Mouse (Mus musculus): ENCODE measurements around the gene Itsn1. TPM values are rescaled to one million over a fixed set of nuclear protein-coding genes. Genes with fewer than 3 reads are reported as not detected.

Itsn1 gene
- polyA plus RNA-seq, 2 experiments, result 31.4 to 46.8 TPM

DNA sequence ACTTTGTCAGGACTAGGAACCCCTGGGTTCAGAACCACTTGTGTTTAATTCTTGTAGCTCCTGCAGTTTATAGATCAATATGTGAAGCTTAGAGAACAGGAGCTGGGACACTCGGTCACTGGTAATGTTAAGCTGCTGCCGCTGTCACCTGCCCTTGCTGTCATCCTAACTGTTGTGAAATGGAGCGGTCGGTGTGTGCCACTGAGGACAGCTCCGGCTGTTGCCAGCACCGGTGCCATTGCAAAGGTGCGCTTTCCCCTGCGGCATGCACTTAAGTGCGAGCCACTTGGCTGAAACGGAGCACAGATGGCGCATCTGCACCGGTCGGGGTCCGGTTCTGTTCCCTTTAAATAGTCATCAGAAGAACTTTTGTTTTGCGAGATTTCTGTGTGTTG is 36.7 kb downstream of the Itsn1 start:
- H3K9ac ChIP-seq (replicated peaks), result no peak overlapping the region
- H3K36me3 ChIP-seq (replicated peaks; ENCODE audit: control insufficient read depth, insufficient read depth, low read depth), result no peaks in the 10 kb centered on the region
- no peak overlapping the region for H3K4me3 ChIP-seq (ENCODE audit: insufficient read depth in 1 of 2, low read depth in 2 of 2, low read length in 2 of 2)
- peaks cover 0 to 5% of the 10 kb centered on the region in 2 experiments; a peak in 1 of 4 replicates for H3K4me1 ChIP-seq (replicated peaks; ENCODE audit: control insufficient read depth in 2 of 2, insufficient read depth in 2 of 2, low read length in 1 of 2)
- no peak overlapping the region for H3K4me2 ChIP-seq (ENCODE audit: low read depth)
- DNase-seq (ENCODE audit: low read depth in 3 of 3, low spot score in 3 of 3) (no peak), ATAC-seq (ENCODE audit: insufficient read depth) (no peak)
- H3K27me3 ChIP-seq (ENCODE audit: control insufficient read depth, insufficient read depth, low read length), result no peaks in the 10 kb centered on the region; the same call in 1 of the 2 replicates
- TF ChIP-seq EP300 (IDR thresholded peaks at IDR 0.05; ENCODE audit: low read depth) (no peak), CTCF (IDR thresholded peaks at IDR 0.05; ENCODE audit: low read depth) (no peak)
- no peak overlapping the region for H3K27ac ChIP-seq
- no peaks in the 10 kb centered on the region for H3K9me3 ChIP-seq (ENCODE audit: control insufficient read depth, low read length)
- 87% methylated on average over 15 of the region's 15 CpGs for WGBS (ENCODE audit: insufficient replicate concordance)

DNA sequence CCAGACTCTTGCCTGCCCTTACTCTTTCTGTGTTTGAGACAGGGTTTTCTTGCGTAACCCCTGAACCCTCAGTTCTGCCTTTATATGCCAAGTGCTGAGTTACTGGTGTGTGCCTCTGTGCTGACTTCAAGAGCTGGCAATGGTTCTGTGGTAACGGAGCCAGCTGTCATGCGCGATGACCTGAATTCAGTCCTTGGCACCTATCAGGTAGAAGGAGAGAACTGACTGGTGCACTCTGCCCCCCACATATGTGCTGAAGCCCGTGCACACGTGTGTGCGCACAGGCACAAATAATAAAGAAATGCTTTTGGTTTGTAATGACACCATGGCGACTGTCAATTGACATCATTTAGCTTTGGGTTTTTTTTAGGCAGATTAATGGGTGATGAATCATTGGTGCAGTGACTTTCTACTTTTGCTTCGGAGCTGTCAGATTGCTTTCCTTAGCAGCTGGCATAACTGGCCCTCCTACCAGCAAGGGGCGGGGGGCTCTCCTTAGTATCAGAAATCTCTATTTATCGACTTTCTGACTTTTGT is 38.2 kb downstream of the Itsn1 start:
- WGBS (ENCODE audit: insufficient replicate concordance), result 75% methylated on average over 11 of the region's 11 CpGs
- no peak for TF ChIP-seq CTCF (IDR thresholded peaks at IDR 0.05; ENCODE audit: low read depth)
- no peak for TF ChIP-seq EP300 (IDR thresholded peaks at IDR 0.05; ENCODE audit: low read depth)
- H3K9me3 ChIP-seq (ENCODE audit: control insufficient read depth, low read length), result no peaks in the 10 kb centered on the region
- no peak overlapping the region for H3K4me2 ChIP-seq (ENCODE audit: low read depth)
- H3K36me3 ChIP-seq (replicated peaks; ENCODE audit: control insufficient read depth, insufficient read depth, low read depth), result no peaks in the 10 kb centered on the region
- no peak for DNase-seq (ENCODE audit: low read depth in 3 of 3, low spot score in 3 of 3)
- H3K27me3 ChIP-seq (ENCODE audit: control insufficient read depth, insufficient read depth, low read length), result no peaks in the 10 kb centered on the region
- H3K4me3 ChIP-seq (ENCODE audit: insufficient read depth in 1 of 2, low read depth in 2 of 2, low read length in 2 of 2), result no peak overlapping the region
- H3K27ac ChIP-seq, result no peak overlapping the region
- ATAC-seq (ENCODE audit: insufficient read depth), result no peak
- no peak overlapping the region for H3K9ac ChIP-seq (replicated peaks)
- H3K4me1 ChIP-seq (replicated peaks; ENCODE audit: control insufficient read depth in 2 of 2, insufficient read depth in 2 of 2, low read length in 1 of 2), result peaks cover 0 to 8% of the 10 kb centered on the region in 2 experiments; a peak in 1 of 4 replicates

DNA sequence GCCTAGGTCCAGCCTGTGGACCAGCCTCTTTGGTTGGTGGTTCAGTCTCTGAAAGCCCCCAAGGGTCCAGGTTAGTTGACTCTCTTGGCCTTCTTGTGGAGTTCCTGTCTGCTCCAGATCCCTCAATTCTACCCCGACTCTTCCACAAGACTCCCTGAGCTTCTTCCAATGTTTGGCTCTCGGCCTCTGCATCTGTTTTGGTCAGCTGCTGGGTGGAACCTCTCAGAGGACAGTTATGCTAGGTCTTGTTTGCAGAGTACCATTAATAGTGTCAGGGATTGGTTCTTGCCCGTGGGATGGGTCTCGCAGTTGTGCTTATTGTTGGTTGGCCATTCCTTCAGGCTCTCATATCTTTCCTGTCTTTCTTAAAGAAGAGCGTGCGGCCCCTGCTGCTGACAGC is 39.5 kb downstream of the Itsn1 start:
- no peak for DNase-seq (ENCODE audit: low read depth in 3 of 3, low spot score in 3 of 3)
- TF ChIP-seq EP300 (IDR thresholded peaks at IDR 0.05; ENCODE audit: low read depth) (no peak), CTCF (IDR thresholded peaks at IDR 0.05; ENCODE audit: low read depth) (no peak)
- peaks cover 0 to 6% of the 10 kb centered on the region in 2 experiments; a peak in 1 of 4 replicates for H3K4me1 ChIP-seq (replicated peaks; ENCODE audit: control insufficient read depth in 2 of 2, insufficient read depth in 2 of 2, low read length in 1 of 2)
- H3K27me3 ChIP-seq (ENCODE audit: control insufficient read depth, insufficient read depth, low read length), result no peaks in the 10 kb centered on the region
- no peak overlapping the region for H3K27ac ChIP-seq
- 81% methylated on average over 6 of the region's 6 CpGs for WGBS (ENCODE audit: insufficient replicate concordance)
- H3K4me3 ChIP-seq (ENCODE audit: insufficient read depth in 1 of 2, low read depth in 2 of 2, low read length in 2 of 2), result no peak overlapping the region
- no peak for ATAC-seq (ENCODE audit: insufficient read depth)
- H3K9me3 ChIP-seq (ENCODE audit: control insufficient read depth, low read length), result no peaks in the 10 kb centered on the region
- H3K36me3 ChIP-seq (replicated peaks; ENCODE audit: control insufficient read depth, insufficient read depth, low read depth), result no peaks in the 10 kb centered on the region
- no peak overlapping the region for H3K4me2 ChIP-seq (ENCODE audit: low read depth)
- H3K9ac ChIP-seq (replicated peaks), result no peak overlapping the region

DNA sequence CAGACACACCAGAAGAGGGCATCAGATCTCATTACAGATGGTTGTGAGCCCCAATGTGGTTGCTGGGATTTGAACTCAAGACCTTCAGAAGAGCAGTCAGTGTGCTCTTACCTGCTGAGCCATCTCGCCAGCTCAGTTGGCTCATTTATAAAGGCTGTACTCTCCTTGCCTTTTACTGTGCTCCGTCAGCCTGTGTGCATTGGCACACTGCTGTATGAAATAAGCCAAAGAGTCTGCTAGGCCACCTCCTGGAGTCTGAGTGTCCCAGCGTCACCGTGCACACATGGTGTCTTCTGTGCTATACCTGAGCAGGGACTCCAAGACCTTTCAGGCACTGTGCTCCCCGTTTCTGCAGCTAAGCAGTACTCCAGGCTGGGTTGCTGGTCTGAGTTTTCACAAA is 40.8 kb downstream of the Itsn1 start:
- ATAC-seq (ENCODE audit: insufficient read depth), result no peak

DNA sequence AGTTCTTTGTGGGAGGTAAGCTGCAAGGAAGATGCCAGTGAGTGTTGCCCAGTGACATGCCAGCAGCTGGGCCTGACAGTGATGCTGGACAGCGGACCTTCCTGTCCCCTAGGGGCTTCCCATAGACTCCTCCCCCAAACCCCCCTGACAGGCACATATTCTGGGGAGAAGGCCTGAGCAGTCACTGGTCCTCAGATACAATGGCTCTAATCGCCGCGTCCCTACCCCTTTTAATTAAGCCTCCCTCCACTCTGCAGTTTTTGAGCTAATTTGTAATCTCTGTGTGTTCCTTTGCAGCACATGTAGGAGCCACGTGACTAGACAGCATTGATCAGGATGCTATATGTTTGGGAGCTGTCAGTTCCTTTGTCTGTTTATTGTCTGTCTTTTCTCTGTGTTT is 41.6 kb downstream of the Itsn1 start:
- peaks cover 0 to 3% of the 10 kb centered on the region in 2 experiments; a peak in 1 of 4 replicates for H3K4me1 ChIP-seq (replicated peaks; ENCODE audit: control insufficient read depth in 2 of 2, insufficient read depth in 2 of 2, low read length in 1 of 2)
- H3K9ac ChIP-seq (replicated peaks), result no peak overlapping the region
- ATAC-seq (ENCODE audit: insufficient read depth), result no peak
- DNase-seq (ENCODE audit: low read depth in 3 of 3, low spot score in 3 of 3), result no peak
- 77% methylated on average over 5 of the region's 5 CpGs for WGBS (ENCODE audit: insufficient replicate concordance)
- H3K36me3 ChIP-seq (replicated peaks; ENCODE audit: control insufficient read depth, insufficient read depth, low read depth), result no peaks in the 10 kb centered on the region
- no peak overlapping the region for H3K4me3 ChIP-seq (ENCODE audit: insufficient read depth in 1 of 2, low read depth in 2 of 2, low read length in 2 of 2)
- H3K9me3 ChIP-seq (ENCODE audit: control insufficient read depth, low read length), result no peaks in the 10 kb centered on the region
- H3K4me2 ChIP-seq (ENCODE audit: low read depth), result no peak overlapping the region
- TF ChIP-seq EP300 (IDR thresholded peaks at IDR 0.05; ENCODE audit: low read depth), result no peak
- no peak for TF ChIP-seq CTCF (IDR thresholded peaks at IDR 0.05; ENCODE audit: low read depth)
- H3K27ac ChIP-seq, result no peak overlapping the region
- no peaks in the 10 kb centered on the region for H3K27me3 ChIP-seq (ENCODE audit: control insufficient read depth, insufficient read depth, low read length)

More for the DNA sequence above, 40.8 kb downstream of the Itsn1 start:
- Histone ChIP-seq H3K4me3 (ENCODE audit: insufficient read depth in 1 of 2, low read depth in 2 of 2, low read length in 2 of 2) (no peak overlapping the region), H3K4me1 (replicated peaks; ENCODE audit: control insufficient read depth in 2 of 2, insufficient read depth in 2 of 2, low read length in 1 of 2) (peaks cover 0 to 3% of the 10 kb centered on the region in 2 experiments; a peak in 1 of 4 replicates), H3K27me3 (ENCODE audit: control insufficient read depth, insufficient read depth, low read length) (no peaks in the 10 kb centered on the region), H3K36me3 (replicated peaks; ENCODE audit: control insufficient read depth, insufficient read depth, low read depth) (no peaks in the 10 kb centered on the region), H3K27ac (no peak overlapping the region), H3K9me3 (ENCODE audit: control insufficient read depth, low read length) (no peaks in the 10 kb centered on the region), H3K4me2 (ENCODE audit: low read depth) (no peak overlapping the region), H3K9ac (replicated peaks) (no peak overlapping the region)
- TF ChIP-seq EP300 (IDR thresholded peaks at IDR 0.05; ENCODE audit: low read depth) (no peak), CTCF (IDR thresholded peaks at IDR 0.05; ENCODE audit: low read depth) (no peak)
- no peak for DNase-seq (ENCODE audit: low read depth in 3 of 3, low spot score in 3 of 3)
- WGBS (ENCODE audit: insufficient replicate concordance), result 78% methylated on average over 5 of the region's 5 CpGs

Data from liver, embryonic 14.5 days (tissue).